Mouse (Mus musculus): Measurements from ENCODE around the gene Rps15a.

Rps15a gene

GRCm38 (mm10) chr7:118115877-118116568 lies at the start of gene Rps15a:
Rps15a (minus strand) TSS chr7:118116188.
- DNase-seq (ENCODE audit: low spot score), result peak; percentile 94

DNA sequence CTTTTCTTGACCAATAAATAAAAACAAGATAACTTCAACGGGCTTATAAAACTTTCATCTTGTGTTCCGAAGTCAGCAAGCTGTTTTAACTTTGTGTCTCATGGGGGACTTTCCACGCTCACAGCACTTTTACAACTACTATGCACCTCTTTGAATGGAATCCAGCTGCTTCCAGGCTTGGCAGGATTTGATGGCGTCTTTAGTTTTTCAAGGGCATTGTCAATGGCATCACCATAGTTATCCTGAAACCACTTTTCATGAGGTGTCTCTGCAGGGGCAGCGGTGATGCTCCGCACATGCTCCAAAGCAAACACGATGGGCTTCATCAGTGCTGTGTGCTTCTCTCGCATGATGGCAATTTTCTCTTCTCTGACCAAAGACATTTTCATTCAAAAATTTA lies 47.0 kb upstream of the Rps15a start:
- no peak for DNase-seq (ENCODE audit: low spot score)

- DNase-seq (ENCODE audit: low spot score), result no peak
Measured at GRCm38 (mm10) chr7:118160121-118160520, 44.1 kb upstream of the Rps15a start.

- no peak for DNase-seq (ENCODE audit: low spot score)
Measured at GRCm38 (mm10) chr7:118156461-118156860, 40.5 kb upstream of the Rps15a start.

- no peak for DNase-seq (ENCODE audit: low spot score)
Measured at GRCm38 (mm10) chr7:118154150-118154549, 38.2 kb upstream of the Rps15a start.

GRCm38 (mm10) chr7:118143602-118144001 lies 27.6 kb upstream of the Rps15a start:
- DNase-seq (ENCODE audit: low spot score), result no peak

GRCm38 (mm10) chr7:118143123-118143522 lies 27.1 kb upstream of the Rps15a start:
- no peak for DNase-seq (ENCODE audit: low spot score)

DNA sequence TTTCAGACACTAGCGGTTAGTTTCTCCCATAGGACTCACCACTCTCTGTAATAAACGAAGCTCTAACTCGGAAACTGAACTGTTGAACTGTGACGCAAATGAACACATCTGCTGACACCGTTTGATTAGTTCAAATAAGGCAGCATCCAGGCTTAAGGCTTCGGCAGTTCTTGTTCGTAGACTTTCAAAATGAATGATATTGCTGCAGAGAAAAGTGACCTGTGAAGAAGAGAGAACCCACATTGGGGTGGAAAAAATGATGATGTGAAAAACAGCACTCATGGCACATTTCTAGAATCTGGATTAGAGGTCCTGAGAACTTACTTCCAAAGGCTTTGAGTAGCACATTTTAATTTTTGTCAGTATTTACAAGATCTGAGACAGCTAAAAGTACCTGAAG lies 25.3 kb upstream of the Rps15a start:
- DNase-seq (ENCODE audit: low spot score), result no peak

- DNase-seq (ENCODE audit: low spot score), result no peak
Measured at GRCm38 (mm10) chr7:118135128-118135527, 19.1 kb upstream of the Rps15a start.

DNA sequence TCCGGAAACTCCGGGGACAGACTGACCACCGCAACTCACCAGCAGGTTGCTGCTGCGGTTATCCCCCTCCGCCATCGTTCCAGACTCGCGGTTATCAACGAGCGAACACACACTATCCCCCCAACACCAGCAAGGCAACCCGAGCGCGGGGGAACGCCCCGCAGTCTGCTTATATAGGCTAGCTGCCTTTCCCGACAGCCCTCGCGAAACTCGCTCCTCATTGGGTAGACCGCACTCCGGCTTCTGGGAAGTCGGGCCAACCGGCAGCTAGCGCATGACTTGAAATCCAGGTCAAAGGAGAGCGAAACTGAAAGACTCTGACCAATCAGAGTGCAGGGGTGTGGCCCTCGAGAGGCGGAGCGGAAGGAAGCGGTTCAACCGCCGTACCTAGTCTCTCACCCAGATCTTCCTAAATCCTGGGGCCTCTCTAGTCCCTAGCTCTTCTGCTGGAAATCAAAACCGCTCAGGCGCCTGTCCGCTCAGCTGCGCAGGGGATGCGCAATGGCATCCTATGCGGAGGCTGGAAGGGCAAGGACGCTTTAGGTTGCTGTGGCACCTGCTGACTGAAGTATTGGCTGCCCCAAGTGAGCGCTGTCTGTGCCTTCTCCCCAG lies 13.5 kb upstream of the Rps15a start, which contains the start of gene Arl6ip1:
Gene Arl6ip1, minus strand, starts transcription at position 233 of the 612 bp plus-strand sequence.
- peak; percentile 99 for DNase-seq (ENCODE audit: low spot score)

DNA sequence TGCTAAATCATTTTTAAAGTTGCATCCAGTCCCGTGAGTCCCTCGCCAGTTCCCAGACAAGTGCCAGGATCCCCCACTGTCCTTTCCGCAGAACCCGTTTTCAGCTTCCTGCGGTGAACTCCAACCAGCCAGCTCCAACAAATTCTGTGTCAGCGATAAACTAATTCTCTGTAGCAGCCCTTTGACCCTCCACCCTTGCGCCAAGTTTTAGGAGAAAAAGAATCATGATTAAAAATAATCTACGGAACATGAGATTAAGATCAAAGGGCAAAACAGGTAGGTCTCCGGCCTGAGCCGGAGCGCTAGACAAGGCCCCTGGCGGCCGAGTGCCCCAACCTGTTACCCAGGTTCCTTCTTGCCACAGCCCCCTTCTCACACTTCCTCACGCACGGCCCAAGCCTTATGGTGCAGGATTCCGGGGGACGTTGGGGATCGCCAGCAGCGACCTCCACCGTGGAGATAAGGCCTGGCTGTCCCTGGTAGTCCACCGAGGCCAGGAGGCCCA lies 13.0 kb upstream of the Rps15a start:
- no peak for DNase-seq (ENCODE audit: low spot score)

DNA sequence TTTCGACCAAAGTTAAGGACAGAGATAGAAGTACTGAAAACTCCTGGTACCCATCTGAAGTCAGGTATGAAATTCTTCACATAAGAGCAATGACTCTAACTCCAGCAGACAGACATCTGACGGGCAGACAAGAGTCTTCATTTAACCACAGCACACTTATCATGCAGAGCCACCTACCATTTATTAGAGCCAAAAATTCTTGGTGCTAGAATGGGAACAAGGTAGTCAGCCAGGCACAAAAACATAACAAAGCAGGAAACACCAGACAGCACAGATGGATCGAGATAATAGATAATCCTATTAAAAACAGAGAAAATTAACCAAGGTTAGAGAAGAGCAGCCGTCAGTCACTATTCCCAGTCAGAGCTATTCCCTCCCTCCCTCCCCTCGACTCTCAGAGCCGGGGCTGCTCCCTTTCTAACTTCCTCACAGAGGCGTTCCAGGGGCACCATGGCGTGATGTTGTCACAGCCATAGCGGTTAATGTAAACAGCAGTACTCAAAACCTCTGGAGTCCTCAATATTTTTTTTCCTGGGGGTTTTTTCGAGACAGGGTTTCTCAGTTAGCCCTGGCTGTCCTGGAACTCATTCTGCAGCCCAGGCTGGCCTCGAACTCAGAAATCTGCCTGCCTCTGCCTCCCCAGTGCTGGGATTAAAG lies 10.4 kb upstream of the Rps15a start:
- DNase-seq (ENCODE audit: low spot score), result no peak

DNA sequence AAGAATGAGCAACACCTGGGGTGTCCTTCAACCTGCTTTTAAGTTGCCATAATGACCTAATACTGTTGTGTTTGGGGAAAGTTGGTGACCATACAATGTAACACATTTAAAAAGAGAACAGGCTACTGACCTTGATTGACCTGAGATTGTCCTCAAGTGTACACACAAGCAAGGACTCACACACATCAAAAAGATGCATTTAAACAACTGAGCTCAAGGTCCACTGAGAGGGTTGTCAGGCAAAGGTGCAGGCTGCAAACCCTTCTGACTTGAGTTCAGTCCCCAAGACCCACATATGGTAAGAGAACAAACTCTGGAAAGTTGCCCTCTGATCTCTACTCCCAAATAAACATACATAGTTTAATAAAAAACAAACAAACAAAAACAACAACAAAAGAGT lies 9.7 kb upstream of the Rps15a start:
- DNase-seq (ENCODE audit: low spot score), result no peak

GRCm38 (mm10) chr7:118123512-118124411 lies 7.8 kb upstream of the Rps15a start:
- DNase-seq (ENCODE audit: low spot score), result no peak

- no peak for DNase-seq (ENCODE audit: low spot score)
Measured at GRCm38 (mm10) chr7:118122235-118122634, 6.2 kb upstream of the Rps15a start.

- no peak for DNase-seq (ENCODE audit: low spot score)
Measured at GRCm38 (mm10) chr7:118120654-118121053, 4.7 kb upstream of the Rps15a start.

DNA sequence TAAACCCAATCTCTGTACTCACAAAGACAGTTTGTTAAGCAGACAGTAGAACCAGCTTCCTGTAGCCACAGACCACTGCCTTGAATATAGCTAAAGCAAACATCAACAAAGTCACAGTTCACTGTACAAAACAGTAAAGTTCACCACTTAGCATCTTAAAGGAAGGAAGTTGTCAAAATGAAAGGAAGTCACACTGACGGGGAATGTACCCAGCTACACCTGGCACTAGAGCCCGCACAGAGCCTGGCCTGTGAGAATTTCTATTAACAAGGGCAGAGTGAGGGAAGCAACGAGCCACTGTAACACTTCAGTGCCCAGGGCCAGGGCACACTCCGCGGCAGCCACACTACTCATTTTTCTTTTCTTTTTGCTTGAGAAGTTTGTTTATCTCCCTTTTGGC lies 4.0 kb upstream of the Rps15a start:
- DNase-seq (ENCODE audit: low spot score), result peak; percentile 71

GRCm38 (mm10) chr7:118119142-118119541 lies 3.2 kb upstream of the Rps15a start:
- no peak for DNase-seq (ENCODE audit: low spot score)

DNA sequence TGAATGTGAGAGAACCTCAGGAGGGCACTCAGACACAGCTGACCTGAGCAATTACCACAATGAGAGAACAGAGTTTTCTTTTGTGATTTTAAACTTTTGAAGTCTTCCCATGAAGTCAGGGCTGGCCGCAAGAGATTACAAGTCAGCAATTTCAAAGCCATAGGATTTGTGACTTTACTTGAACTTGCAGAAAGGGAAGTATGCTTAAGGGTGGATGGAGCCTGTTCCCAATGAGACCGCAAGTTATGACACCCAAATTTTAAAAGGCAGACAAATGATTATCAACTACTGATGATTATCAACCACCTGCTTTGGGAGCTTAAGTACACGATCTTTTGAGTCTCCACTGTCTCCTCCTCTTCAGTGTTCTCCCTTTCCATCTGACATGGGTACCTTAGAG lies 2.4 kb upstream of the Rps15a start:
- DNase-seq (ENCODE audit: low spot score), result no peak

DNA sequence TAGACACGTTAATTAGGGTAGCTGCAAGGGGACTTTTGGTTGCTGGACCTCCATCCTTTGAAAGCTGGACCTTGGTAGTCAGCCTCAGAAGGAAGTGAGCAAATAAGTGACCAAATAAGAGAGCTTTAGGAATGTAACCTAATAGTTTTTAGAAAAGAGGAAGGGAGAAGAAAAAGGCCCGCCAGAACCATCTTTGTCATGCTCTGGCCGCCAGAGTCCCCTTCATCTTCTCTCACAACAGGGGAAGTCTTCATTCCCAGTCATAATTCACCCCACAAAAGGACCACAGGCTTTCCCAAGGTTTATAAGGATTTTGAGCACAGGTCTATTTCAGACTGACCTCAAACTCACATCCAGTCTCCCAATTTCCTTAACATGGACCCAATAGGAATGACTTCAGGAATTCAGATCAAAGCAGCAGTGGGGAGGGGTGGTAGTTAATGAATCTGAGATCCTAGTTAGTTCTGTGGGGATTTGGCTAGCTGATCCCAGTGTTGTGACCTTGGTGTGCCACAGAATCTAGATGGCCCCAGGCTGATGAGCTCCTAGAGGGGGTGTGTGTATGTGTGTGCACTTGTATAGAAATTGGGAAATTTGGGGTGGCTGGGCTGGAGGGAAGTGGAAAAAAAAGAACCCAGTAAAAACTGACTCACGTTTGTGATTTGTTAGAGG lies 1.7 kb upstream of the Rps15a start:
- no peak for DNase-seq (ENCODE audit: low spot score)

GRCm38 (mm10) chr7:118116787-118117538 lies 975 bp upstream of the Rps15a start:
- no peak for DNase-seq (ENCODE audit: low spot score)
